Mouse (Mus musculus): ENCODE measurements around the gene Acoxl. TPM values are rescaled to one million over a fixed set of nuclear protein-coding genes. Genes with fewer than 3 reads are reported as not detected.

Acoxl gene
- polyA plus RNA-seq, 1 experiment = not detected

GRCm38 (mm10) chr2:128023855-128024254 is 185.2 kb downstream of the Acoxl start:
- Histone ChIP-seq H3K27ac (ENCODE audit: insufficient read depth, low read length) (no peak overlapping the region), H3K27me3 (ENCODE audit: control insufficient read depth, insufficient read depth, low read length) (no peaks in the 10 kb centered on the region; the same call in 1 of the 2 replicates), H3K4me3 (replicated peaks; ENCODE audit: insufficient read depth, low read depth, low read length) (no peak overlapping the region), H3K4me1 (ENCODE audit: control insufficient read depth, insufficient read depth, low read length) (no peaks in the 10 kb centered on the region)
- no peak for DNase-seq
- TF ChIP-seq CTCF (IDR thresholded peaks at IDR 0.05; ENCODE audit: borderline replicate concordance, insufficient read depth, low read depth, low read length) (no peak), POLR2A (IDR thresholded peaks at IDR 0.05; ENCODE audit: borderline replicate concordance, insufficient read depth, low read length) (no peak)
- WGBS = 73% methylated on average over 2 of the region's 2 CpGs

- TF ChIP-seq CTCF (IDR thresholded peaks at IDR 0.05; ENCODE audit: borderline replicate concordance, insufficient read depth, low read depth, low read length) = no peak
- TF ChIP-seq POLR2A (IDR thresholded peaks at IDR 0.05; ENCODE audit: borderline replicate concordance, insufficient read depth, low read length) = no peak
- H3K4me3 ChIP-seq (replicated peaks; ENCODE audit: insufficient read depth, low read depth, low read length) = no peak overlapping the region
Observed at GRCm38 (mm10) chr2:128027696-128028095, 189.0 kb downstream of the Acoxl start.

DNA sequence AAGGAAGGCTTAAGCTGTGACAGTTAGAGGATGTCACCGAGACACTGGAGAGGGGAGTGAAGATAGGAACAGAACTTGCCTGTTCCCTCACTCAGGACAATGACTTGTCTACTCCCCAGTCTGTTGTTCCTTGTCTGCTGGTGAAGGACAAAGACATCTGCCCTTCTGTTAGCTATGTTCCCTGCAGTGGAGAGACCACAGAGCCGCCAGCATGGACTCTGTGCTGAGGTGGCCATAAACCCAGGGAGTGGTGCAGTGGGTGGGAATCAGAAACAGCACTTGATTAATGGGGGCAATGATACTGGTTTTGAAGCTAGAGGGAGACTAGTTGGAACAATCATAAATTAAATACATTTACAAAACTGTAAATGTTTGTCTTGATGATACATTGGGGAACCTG is 191.3 kb downstream of the Acoxl start:
- WGBS = 66% methylated on average over 2 of the region's 2 CpGs
- no peak for DNase-seq

More at GRCm38 (mm10) chr2:128027696-128028095, 189.0 kb downstream of the Acoxl start:
- WGBS = 85% methylated on average over 12 of the region's 12 CpGs
- no peak for DNase-seq
- Histone ChIP-seq H3K27me3 (ENCODE audit: control insufficient read depth, insufficient read depth, low read length) (no peaks in the 10 kb centered on the region), H3K4me1 (ENCODE audit: control insufficient read depth, insufficient read depth, low read length) (no peaks in the 10 kb centered on the region), H3K27ac (ENCODE audit: insufficient read depth, low read length) (no peak overlapping the region)

DNA sequence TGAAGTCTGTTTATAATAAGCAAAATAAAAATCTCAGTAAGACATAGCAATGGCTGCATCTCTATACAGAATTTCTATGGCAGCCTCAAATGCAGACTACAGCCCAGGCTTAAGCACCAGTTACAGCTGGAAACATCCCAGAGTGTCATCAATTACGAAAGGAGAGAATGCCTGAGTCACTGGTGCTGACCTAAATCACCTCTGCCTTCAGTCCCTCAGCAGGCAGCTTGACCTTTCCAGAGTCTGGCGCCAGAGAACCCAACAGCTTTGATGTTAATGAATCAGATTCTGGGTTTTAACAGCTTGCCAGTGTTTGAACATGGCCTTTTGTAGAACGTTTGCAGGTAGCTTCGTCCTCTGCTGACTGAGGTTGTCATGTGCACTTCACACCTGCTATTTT is 193.4 kb downstream of the Acoxl start:
- no peak overlapping the region for H3K4me3 ChIP-seq (replicated peaks; ENCODE audit: insufficient read depth, low read depth, low read length)
- no peak for TF ChIP-seq POLR2A (IDR thresholded peaks at IDR 0.05; ENCODE audit: borderline replicate concordance, insufficient read depth, low read length)
- no peak for TF ChIP-seq CTCF (IDR thresholded peaks at IDR 0.05; ENCODE audit: borderline replicate concordance, insufficient read depth, low read depth, low read length)
- no peaks in the 10 kb centered on the region for H3K27me3 ChIP-seq (ENCODE audit: control insufficient read depth, insufficient read depth, low read length)
- WGBS = 38% methylated on average over 4 of the region's 4 CpGs
- no peaks in the 10 kb centered on the region for H3K4me1 ChIP-seq (ENCODE audit: control insufficient read depth, insufficient read depth, low read length)
- DNase-seq = no peak
- H3K27ac ChIP-seq (ENCODE audit: insufficient read depth, low read length) = no peak overlapping the region

More for the DNA sequence above, 191.3 kb downstream of the Acoxl start:
- TF ChIP-seq CTCF (IDR thresholded peaks at IDR 0.05; ENCODE audit: borderline replicate concordance, insufficient read depth, low read depth, low read length) (no peak), POLR2A (IDR thresholded peaks at IDR 0.05; ENCODE audit: borderline replicate concordance, insufficient read depth, low read length) (no peak)
- H3K4me3 ChIP-seq (replicated peaks; ENCODE audit: insufficient read depth, low read depth, low read length) = no peak overlapping the region
- no peaks in the 10 kb centered on the region for H3K4me1 ChIP-seq (ENCODE audit: control insufficient read depth, insufficient read depth, low read length)
- H3K27me3 ChIP-seq (ENCODE audit: control insufficient read depth, insufficient read depth, low read length) = no peaks in the 10 kb centered on the region
- H3K27ac ChIP-seq (ENCODE audit: insufficient read depth, low read length) = no peak overlapping the region

GRCm38 (mm10) chr2:128033503-128033902 is 194.8 kb downstream of the Acoxl start:
- TF ChIP-seq POLR2A (IDR thresholded peaks at IDR 0.05; ENCODE audit: borderline replicate concordance, insufficient read depth, low read length) (no peak), CTCF (IDR thresholded peaks at IDR 0.05; ENCODE audit: borderline replicate concordance, insufficient read depth, low read depth, low read length) (no peak)
- no peak overlapping the region for H3K27ac ChIP-seq (ENCODE audit: insufficient read depth, low read length)
- 89% methylated on average over 3 of the region's 3 CpGs for WGBS
- no peaks in the 10 kb centered on the region for H3K4me1 ChIP-seq (ENCODE audit: control insufficient read depth, insufficient read depth, low read length)
- DNase-seq = no peak
- H3K4me3 ChIP-seq (replicated peaks; ENCODE audit: insufficient read depth, low read depth, low read length) = no peak overlapping the region
- no peaks in the 10 kb centered on the region for H3K27me3 ChIP-seq (ENCODE audit: control insufficient read depth, insufficient read depth, low read length)

GRCm38 (mm10) chr2:128034066-128034665 is 195.5 kb downstream of the Acoxl start:
- H3K4me1 ChIP-seq (ENCODE audit: control insufficient read depth, insufficient read depth, low read length) = no peaks in the 10 kb centered on the region
- no peak overlapping the region for H3K4me3 ChIP-seq (replicated peaks; ENCODE audit: insufficient read depth, low read depth, low read length)
- TF ChIP-seq CTCF (IDR thresholded peaks at IDR 0.05; ENCODE audit: borderline replicate concordance, insufficient read depth, low read depth, low read length) (no peak), POLR2A (IDR thresholded peaks at IDR 0.05; ENCODE audit: borderline replicate concordance, insufficient read depth, low read length) (no peak)
- H3K27ac ChIP-seq (ENCODE audit: insufficient read depth, low read length) = no peak overlapping the region
- DNase-seq = no peak
- H3K27me3 ChIP-seq (ENCODE audit: control insufficient read depth, insufficient read depth, low read length) = no peaks in the 10 kb centered on the region
- 94% methylated on average over 9 of the region's 9 CpGs for WGBS

DNA sequence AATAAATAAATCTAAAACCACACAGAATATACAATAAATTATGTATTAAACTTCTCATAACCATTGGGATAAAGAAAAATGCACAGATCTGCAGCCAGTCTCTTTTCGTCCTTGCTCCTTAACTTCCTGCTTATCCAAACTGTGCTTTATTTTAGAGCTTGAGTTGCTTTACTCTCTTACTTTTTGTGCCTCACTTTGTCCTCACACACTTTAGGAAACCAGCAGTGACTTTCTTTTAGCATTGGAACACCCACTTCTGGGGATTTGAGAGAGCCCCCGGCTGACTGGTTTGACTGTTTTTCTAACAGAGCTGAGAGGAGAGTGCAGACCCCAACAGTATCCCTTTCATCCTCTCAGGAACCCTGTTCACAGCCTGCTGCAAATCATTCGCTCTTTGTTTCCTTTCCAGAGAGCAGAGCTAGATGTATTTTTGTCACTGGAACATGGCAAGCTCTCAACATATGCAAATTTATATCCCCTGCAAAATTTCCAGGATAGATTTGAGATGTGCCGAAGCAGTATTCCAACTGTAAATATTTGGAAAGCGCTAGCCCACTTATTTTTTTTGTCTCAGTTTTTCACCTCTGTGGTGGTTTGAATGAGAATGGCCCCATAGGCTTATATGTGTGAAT is 199.7 kb downstream of the Acoxl start:
- Histone ChIP-seq H3K4me1 (ENCODE audit: control insufficient read depth, insufficient read depth, low read length) (no peaks in the 10 kb centered on the region), H3K4me3 (replicated peaks; ENCODE audit: insufficient read depth, low read depth, low read length) (no peak overlapping the region), H3K27me3 (ENCODE audit: control insufficient read depth, insufficient read depth, low read length) (no peaks in the 10 kb centered on the region), H3K27ac (ENCODE audit: insufficient read depth, low read length) (no peak overlapping the region)
- WGBS = 89% methylated on average over 5 of the region's 5 CpGs
- TF ChIP-seq POLR2A (IDR thresholded peaks at IDR 0.05; ENCODE audit: borderline replicate concordance, insufficient read depth, low read length) (no peak), CTCF (IDR thresholded peaks at IDR 0.05; ENCODE audit: borderline replicate concordance, insufficient read depth, low read depth, low read length) (no peak)
- no peak for DNase-seq
